ENCODE assay signal across 26 mouse cellular contexts in the genomic region with DNA sequence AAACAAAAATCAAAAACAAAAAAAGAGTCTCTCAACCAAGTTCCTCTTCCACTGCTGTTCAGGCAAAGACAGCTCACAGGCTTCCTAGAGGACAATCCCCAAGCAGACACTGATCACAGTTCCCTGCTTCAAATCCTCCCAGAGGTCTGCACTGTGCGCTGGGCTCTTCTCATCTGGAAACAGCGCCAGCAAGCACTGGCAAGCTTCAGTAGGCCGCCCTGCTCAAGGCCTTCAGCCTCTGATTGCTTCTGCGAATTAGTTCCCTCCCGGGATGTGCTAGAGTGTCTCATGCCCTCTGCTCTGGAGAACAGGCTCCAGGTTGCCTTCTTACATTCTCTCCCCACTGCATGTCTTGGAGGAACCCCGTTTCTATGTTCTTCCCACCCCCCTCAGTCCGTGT. TPM values are rescaled to one million over a fixed set of nuclear protein-coding genes. Genes with fewer than 3 reads are reported as not detected.
DNase-seq lines count a peak whose midpoint lies in the region; ATAC-seq and TF ChIP-seq lines count a peak whose summit lies in the region.
"Had no signal": no experiment of that assay in that cellular context is flagged by ENCODE, and none has a peak within 500 bp of the region (broad histone marks: within the 10 kb centered on the region; RNA-seq: fewer than 3 reads in every experiment).

No protein-coding gene starts in this region.

- peaks cover 71% of the 10 kb centered on the region for H3K4me1 ChIP-seq in liver, embryonic 12.5 days
- peaks cover 33% of the 10 kb centered on the region for H3K4me1 ChIP-seq in liver, postnatal 0 days (ENCODE audit: insufficient read depth)
- H3K4me1 ChIP-seq in spleen, adult 2 months (ENCODE audit: control insufficient read depth, insufficient read depth, insufficient read length): peaks cover 40% of the 10 kb centered on the region
- H3K4me1 ChIP-seq: embryonic facial prominence, embryonic 12.5 days had no signal

- H3K9me3 ChIP-seq in liver, embryonic 12.5 days (replicated peaks): no peaks in the 10 kb centered on the region
- no peaks in the 10 kb centered on the region for H3K9me3 ChIP-seq in liver, postnatal 0 days (ENCODE audit: low read length)
- H3K9me3 ChIP-seq: embryonic facial prominence, embryonic 12.5 days; embryonic facial prominence, embryonic 15.5 days; forebrain, embryonic 12.5 days; forebrain, embryonic 15.5 days; heart, embryonic 10.5 days; heart, embryonic 13.5 days; hindbrain, embryonic 12.5 days; hindbrain, embryonic 15.5 days; intestine, embryonic 15.5 days had no signal

- H3K4me3 ChIP-seq in liver, embryonic 12.5 days: no peak overlapping the region
- H3K4me3 ChIP-seq in liver, postnatal 0 days (ENCODE audit: low read depth, low read length): no peak overlapping the region
- H3K4me3 ChIP-seq in spleen, adult 2 months (ENCODE audit: extremely low read depth, insufficient read depth, insufficient read length): no peak overlapping the region
- H3K4me3 ChIP-seq: embryonic facial prominence, embryonic 12.5 days; embryonic facial prominence, embryonic 15.5 days; forebrain, embryonic 12.5 days; forebrain, embryonic 15.5 days; heart, adult 2 months; heart, embryonic 10.5 days; heart, embryonic 13.5 days; hindbrain, embryonic 12.5 days; hindbrain, embryonic 15.5 days; intestine, embryonic 15.5 days had no signal

- H3K27me3 ChIP-seq in liver, embryonic 12.5 days (replicated peaks): no peaks in the 10 kb centered on the region
- H3K27me3 ChIP-seq in liver, postnatal 0 days (ENCODE audit: insufficient read depth, low read length): no peaks in the 10 kb centered on the region
- no peaks in the 10 kb centered on the region for H3K27me3 ChIP-seq in spleen, adult 2 months (ENCODE audit: control insufficient read depth, insufficient read depth, low read length)
- H3K27me3 ChIP-seq: embryonic facial prominence, embryonic 12.5 days; embryonic facial prominence, embryonic 15.5 days; forebrain, embryonic 12.5 days; forebrain, embryonic 15.5 days; heart, embryonic 13.5 days; hindbrain, embryonic 12.5 days; hindbrain, embryonic 15.5 days; intestine, embryonic 15.5 days had no signal

- intact Hi-C loops in heart, postnatal 10 days (cut with DNase I): no loop called here

- TF ChIP-seq EP300 in liver, postnatal 0 days (IDR thresholded peaks at IDR 0.05; ENCODE audit: low read depth): no peak

- DNase-seq in adrenal gland, postnatal 10 days: peak; percentile 34
- no peak for DNase-seq in adrenal gland, postnatal 4 days (ENCODE audit: low spot score in 2 of 2)
- no peak for DNase-seq in liver, postnatal 0 days
- no peak for DNase-seq in spleen, adult 2 months (ENCODE audit: low read depth in 1 of 2, low spot score in 2 of 2)
- DNase-seq in spleen, postnatal 4 days (ENCODE audit: low spot score in 2 of 2): no peak
- DNase-seq in adrenal gland, postnatal 36 days: peak; percentile 46 to 51
- no peak for DNase-seq in heart, postnatal 10 days
- DNase-seq: cerebellum, adult 11 months; cerebellum, adult 2 months; cerebellum, adult 9-11 months; cerebellum, postnatal 25 days; gastrocnemius, postnatal 10 days; gastrocnemius, postnatal 36 days; heart, adult 2 months; kidney, adult 11 months had no signal

- no peak overlapping the region for H3K9ac ChIP-seq in liver, embryonic 12.5 days
- H3K9ac ChIP-seq in liver, postnatal 0 days (replicated peaks): no peak overlapping the region
- H3K9ac ChIP-seq: embryonic facial prominence, embryonic 12.5 days; embryonic facial prominence, embryonic 15.5 days; forebrain, embryonic 12.5 days; forebrain, embryonic 15.5 days; heart, embryonic 13.5 days; hindbrain, embryonic 12.5 days; hindbrain, embryonic 15.5 days; intestine, embryonic 15.5 days had no signal

- 0 out of 2 replicates have a peak overlapping the region, but pooled peaks have one; percentile 17 for H3K27ac ChIP-seq in liver, embryonic 12.5 days
- H3K27ac ChIP-seq in liver, postnatal 0 days (ENCODE audit: low read depth): no peak overlapping the region
- peak overlapping the region; percentile 40 for H3K27ac ChIP-seq in spleen, adult 2 months (ENCODE audit: insufficient read depth, low read length)
- H3K27ac ChIP-seq: embryonic facial prominence, embryonic 12.5 days; embryonic facial prominence, embryonic 15.5 days; forebrain, embryonic 12.5 days; forebrain, embryonic 15.5 days; heart, adult 2 months; heart, embryonic 10.5 days; heart, embryonic 13.5 days; hindbrain, embryonic 12.5 days; hindbrain, embryonic 15.5 days; intestine, embryonic 15.5 days had no signal

- no peak for TF ChIP-seq POLR2A in spleen, adult 2 months (IDR thresholded peaks at IDR 0.05; ENCODE audit: low read depth, low read length)

- H3K36me3 ChIP-seq in liver, embryonic 12.5 days: peaks cover 71% of the 10 kb centered on the region
- peaks cover 36% of the 10 kb centered on the region for H3K36me3 ChIP-seq in liver, postnatal 0 days (replicated peaks; ENCODE audit: insufficient read depth, low read length)
- peaks cover 13% of the 10 kb centered on the region for H3K36me3 ChIP-seq in spleen, adult 2 months (ENCODE audit: control insufficient read depth, insufficient read depth, low read length)

- WGBS in liver, embryonic 12.5 days (ENCODE audit: insufficient replicate concordance): 88% methylated on average over 7 of the region's 7 CpGs
- WGBS in liver, postnatal 0 days (ENCODE audit: insufficient replicate concordance): 90% methylated on average over 7 of the region's 7 CpGs
- 90% methylated on average over 7 of the region's 7 CpGs for WGBS in spleen, adult 2 months

- no peak for ATAC-seq in liver, embryonic 12.5 days
- ATAC-seq in liver, postnatal 0 days: no peak
- ATAC-seq: CD4-positive, CD25-positive, alpha-beta regulatory T cell, adult 4 months; forebrain, embryonic 15.5 days; intestine, embryonic 15.5 days had no signal

- no peak overlapping the region for H3K4me2 ChIP-seq in liver, embryonic 12.5 days
- no peak overlapping the region for H3K4me2 ChIP-seq in liver, postnatal 0 days (ENCODE audit: low read depth, low read length)
- H3K4me2 ChIP-seq: embryonic facial prominence, embryonic 12.5 days; embryonic facial prominence, embryonic 15.5 days; forebrain, embryonic 12.5 days; forebrain, embryonic 15.5 days; heart, embryonic 13.5 days; hindbrain, embryonic 12.5 days; hindbrain, embryonic 15.5 days; intestine, embryonic 15.5 days had no signal

- no peak for TF ChIP-seq CTCF in liver, postnatal 0 days (IDR thresholded peaks at IDR 0.05; ENCODE audit: low read depth)
- no peak for TF ChIP-seq CTCF in spleen, adult 2 months (IDR thresholded peaks at IDR 0.05; ENCODE audit: extremely low read depth, insufficient read depth, insufficient read length, insufficient replicate concordance)

RNA-seq across cellular contexts. Expression of a gene that starts 6.6 kb away (rescaled TPM):
- 10 to 100 TPM; 42.2 to 46.4 TPM for total RNA-seq in adrenal gland, postnatal 10 days (2021)
- total RNA-seq in adrenal gland, postnatal 4 days (2021): 10 to 100 TPM; 59.7 to 60.0 TPM
- polyA plus RNA-seq in liver, embryonic 12.5 days (2016; fragmentation: Nextera tagmentation; extraction: Ambion mirVana): 97.0 and 97.7 TPM in 2 replicates
- polyA plus RNA-seq in liver, postnatal 0 days (2015; fragmentation: Nextera tagmentation; extraction: Ambion mirVana): 47.6 and 49.2 TPM in 2 replicates
- 38.4 and 42.4 TPM in 2 replicates for polyA plus RNA-seq in spleen, adult 2 months (2012; rRNA removed)
- total RNA-seq in adrenal gland, postnatal 36 days (2021): 10 to 100 TPM; 35.6 to 59.0 TPM
- 10 to 100 TPM; 43.6 to 45.8 TPM for total RNA-seq in heart, postnatal 10 days (2021)

RNA-seq across cellular contexts. Expression of a gene that starts 40.3 kb away (rescaled TPM):
- 1 to 10 TPM; 3.2 to 4.8 TPM for total RNA-seq in adrenal gland, postnatal 10 days (2021)
- 1 to 10 TPM; 7.0 to 9.1 TPM for total RNA-seq in adrenal gland, postnatal 4 days (2021)
- 11.1 and 11.7 TPM in 2 replicates for polyA plus RNA-seq in liver, embryonic 12.5 days (2016; fragmentation: Nextera tagmentation; extraction: Ambion mirVana)
- polyA plus RNA-seq in liver, postnatal 0 days (2015; fragmentation: Nextera tagmentation; extraction: Ambion mirVana): 2.1 and 2.8 TPM in 2 replicates
- polyA plus RNA-seq in spleen, adult 2 months (2012; rRNA removed): 3.8 and 3.9 TPM in 2 replicates
- 1 to 10 TPM; 3.1 to 6.1 TPM for total RNA-seq in adrenal gland, postnatal 36 days (2021)
- total RNA-seq in heart, postnatal 10 days (2021): 1 to 10 TPM; 3.7 to 3.9 TPM

Comparison
In these comparisons a context has a peak if more than half of its experiments do, and no peak if none do; other contexts are left out.
1. DNase-seq: peak in adrenal gland, postnatal 10 days (single experiment) and adrenal gland, postnatal 36 days (2 of 2); none in adrenal gland, postnatal 4 days (0 of 2), liver, postnatal 0 days (single experiment), spleen, adult 2 months (0 of 2), spleen, postnatal 4 days (0 of 2) and heart, postnatal 10 days (0 of 2).